Mouse (Mus musculus): ENCODE measurements around the gene Zfp619. TPM values are rescaled to one million over a fixed set of nuclear protein-coding genes. Genes with fewer than 3 reads are reported as not detected.

The Zfp619 gene
- polyA plus RNA-seq, 1 experiment = 0.16 TPM

DNA sequence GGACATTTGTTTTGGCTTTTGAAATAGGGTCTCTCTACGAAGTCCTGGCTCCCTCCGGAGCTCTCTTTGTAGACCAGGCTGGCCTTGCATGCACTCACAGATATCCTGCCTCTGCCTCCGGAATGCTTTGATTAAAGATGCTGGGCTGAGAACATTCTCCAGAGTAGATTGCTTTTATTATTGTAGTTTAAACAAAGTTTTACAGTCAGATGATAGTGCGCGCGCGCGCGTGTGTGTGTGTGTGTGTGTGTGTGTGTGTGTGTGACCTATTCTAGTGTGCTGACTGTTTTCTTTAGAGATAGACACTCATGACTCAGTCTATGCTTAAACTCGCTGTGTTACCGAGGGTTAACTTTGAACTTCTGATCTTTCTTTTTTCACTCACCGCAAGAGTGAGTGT lies 796 bp downstream of the Zfp619 start:
- no peaks in the 10 kb centered on the region for H3K27me3 ChIP-seq (ENCODE audit: control insufficient read depth, insufficient read depth, low read length)
- no peaks in the 10 kb centered on the region; the same call in none of the 2 replicates for H3K4me1 ChIP-seq (ENCODE audit: control insufficient read depth, insufficient read depth, low read length)
- no peak overlapping the region for H3K27ac ChIP-seq (ENCODE audit: control insufficient read depth, insufficient read depth, low read depth, low read length)
- H3K4me3 ChIP-seq (ENCODE audit: control insufficient read depth, low read depth, low read length) = peak overlapping the region; percentile 32
- no peak for TF ChIP-seq CTCF (IDR thresholded peaks at IDR 0.05; ENCODE audit: control insufficient read depth, insufficient read depth, insufficient replicate concordance, low read depth, low read length)
- no peak for TF ChIP-seq POLR2A (IDR thresholded peaks at IDR 0.05; ENCODE audit: control insufficient read depth, low read depth, low read length)
- H3K36me3 ChIP-seq (ENCODE audit: control insufficient read depth, insufficient read depth, low read length) = no peaks in the 10 kb centered on the region

DNA sequence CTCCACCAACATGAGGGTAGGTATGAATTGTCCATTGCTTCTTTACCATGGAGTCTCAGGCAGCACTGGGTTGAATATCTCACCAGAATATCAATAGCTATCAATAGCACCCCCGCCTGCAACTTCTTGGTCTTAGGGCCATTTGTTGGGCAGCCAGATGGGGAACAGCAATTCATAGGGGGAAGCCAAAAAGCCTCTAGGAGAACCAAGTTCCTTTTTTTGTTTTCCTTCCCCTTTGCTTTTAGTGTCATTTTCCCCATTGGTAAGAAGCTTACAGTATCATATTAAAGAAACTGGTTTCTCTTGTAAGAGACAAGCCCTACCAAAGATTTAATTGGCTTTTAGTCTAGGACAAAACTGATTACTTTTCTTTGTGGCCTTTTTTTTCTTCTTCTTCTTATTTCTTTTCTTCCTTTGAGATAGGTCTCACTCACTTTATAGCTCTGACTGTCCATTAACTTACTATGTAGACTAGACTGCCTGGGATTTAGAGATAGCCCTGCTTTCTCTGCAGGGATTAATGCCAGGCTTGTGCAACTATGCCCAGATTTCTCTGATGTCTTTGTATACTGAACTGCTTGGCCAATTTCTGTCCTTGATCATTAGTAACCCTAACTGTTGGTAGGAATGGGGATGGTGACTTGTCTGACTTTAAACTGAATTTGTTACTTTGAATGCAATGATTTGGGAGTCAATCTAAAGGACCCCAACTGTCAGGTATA lies 6.3 kb downstream of the Zfp619 start:
- H3K36me3 ChIP-seq (ENCODE audit: control insufficient read depth, insufficient read depth, low read length) = no peaks in the 10 kb centered on the region
- H3K4me3 ChIP-seq (ENCODE audit: control insufficient read depth, low read depth, low read length) = no peak overlapping the region
- no peak for TF ChIP-seq POLR2A (IDR thresholded peaks at IDR 0.05; ENCODE audit: control insufficient read depth, low read depth, low read length)
- TF ChIP-seq CTCF (IDR thresholded peaks at IDR 0.05; ENCODE audit: control insufficient read depth, insufficient read depth, insufficient replicate concordance, low read depth, low read length) = no peak
- no peak overlapping the region for H3K27ac ChIP-seq (ENCODE audit: control insufficient read depth, insufficient read depth, low read depth, low read length)
- H3K4me1 ChIP-seq (ENCODE audit: control insufficient read depth, insufficient read depth, low read length) = no peaks in the 10 kb centered on the region; the same call in 1 of the 2 replicates
- H3K27me3 ChIP-seq (ENCODE audit: control insufficient read depth, insufficient read depth, low read length) = no peaks in the 10 kb centered on the region

DNA sequence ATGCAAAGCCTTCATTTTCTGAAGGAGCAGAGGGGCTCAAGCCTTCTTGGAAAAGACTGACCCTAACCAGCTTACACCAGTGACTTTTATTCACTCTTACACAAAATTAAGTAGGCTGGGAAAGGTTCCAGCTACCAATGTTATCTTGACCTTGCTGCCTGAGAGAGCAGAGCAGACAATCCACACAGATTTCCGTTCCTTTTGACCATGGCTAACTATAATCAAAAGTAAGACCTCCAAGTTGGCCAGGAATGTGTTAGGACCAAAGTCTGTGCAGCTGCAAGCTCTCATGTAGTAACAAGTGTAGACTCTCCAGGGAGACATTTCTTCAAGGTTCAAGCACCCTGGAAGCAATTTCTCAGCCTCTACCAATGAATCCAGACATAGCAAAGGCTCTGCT lies 25.6 kb downstream of the Zfp619 start:
- Histone ChIP-seq H3K27ac (ENCODE audit: control insufficient read depth, insufficient read depth, low read depth, low read length) (no peak overlapping the region), H3K4me1 (ENCODE audit: control insufficient read depth, insufficient read depth, low read length) (0 out of 2 replicates have a peak, but pooled peaks cover 6% of the 10 kb centered on the region), H3K27me3 (ENCODE audit: control insufficient read depth, insufficient read depth, low read length) (no peaks in the 10 kb centered on the region), H3K36me3 (ENCODE audit: control insufficient read depth, insufficient read depth, low read length) (no peaks in the 10 kb centered on the region), H3K4me3 (ENCODE audit: control insufficient read depth, low read depth, low read length) (no peak overlapping the region)
- TF ChIP-seq CTCF (IDR thresholded peaks at IDR 0.05; ENCODE audit: control insufficient read depth, insufficient read depth, insufficient replicate concordance, low read depth, low read length) (no peak), POLR2A (IDR thresholded peaks at IDR 0.05; ENCODE audit: control insufficient read depth, low read depth, low read length) (no peak)

DNA sequence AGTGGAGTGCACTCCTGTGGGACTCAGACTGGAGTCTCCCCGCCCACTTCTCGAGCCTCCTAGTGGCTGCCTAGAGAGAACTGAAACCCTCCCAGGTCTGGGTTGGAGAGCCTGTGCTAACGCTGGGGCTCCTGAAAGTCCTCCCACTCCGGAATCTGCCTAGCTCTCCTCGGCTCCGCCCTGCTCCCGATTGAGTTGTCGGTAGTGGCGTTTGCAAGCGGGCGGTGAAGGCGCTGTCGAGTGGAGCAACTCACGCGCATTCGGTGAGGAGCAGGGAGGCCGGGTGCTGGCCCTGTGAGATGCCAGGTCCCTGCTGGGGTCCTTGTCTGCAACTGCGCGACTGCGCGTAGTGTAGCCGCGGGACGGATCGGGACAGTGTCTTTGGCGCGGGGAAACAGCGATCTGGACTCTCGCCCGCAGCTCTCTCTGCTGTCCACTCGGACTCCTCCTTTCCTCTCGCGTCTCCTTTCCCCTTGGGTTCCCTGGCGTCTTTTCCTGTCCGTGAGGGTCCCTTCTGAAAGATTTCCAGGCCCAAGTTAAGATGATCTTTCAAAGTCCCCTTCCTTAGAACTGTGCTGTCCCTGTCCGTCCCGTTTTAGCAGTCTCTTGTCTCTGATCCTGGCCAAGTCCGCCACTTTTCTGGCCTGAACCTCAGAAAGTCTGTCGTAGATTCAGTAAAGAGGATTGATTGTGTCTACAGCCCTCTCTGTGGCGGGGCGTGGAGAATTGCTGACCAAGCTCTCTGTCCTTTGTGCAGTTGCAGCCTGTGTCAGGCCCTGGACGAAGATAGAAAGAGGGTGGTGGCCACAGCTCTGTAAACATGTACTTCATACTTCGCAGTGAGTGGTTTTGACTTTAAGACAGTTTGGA lies 26.9 kb downstream of the Zfp619 start:
- H3K36me3 ChIP-seq (ENCODE audit: control insufficient read depth, insufficient read depth, low read length) = no peaks in the 10 kb centered on the region
- H3K4me3 ChIP-seq (ENCODE audit: control insufficient read depth, low read depth, low read length) = peak overlapping the region; percentile 86
- no peaks in the 10 kb centered on the region for H3K27me3 ChIP-seq (ENCODE audit: control insufficient read depth, insufficient read depth, low read length)
- H3K27ac ChIP-seq (ENCODE audit: control insufficient read depth, insufficient read depth, low read depth, low read length) = peak overlapping the region; percentile 46
- TF ChIP-seq CTCF (IDR thresholded peaks at IDR 0.05; ENCODE audit: control insufficient read depth, insufficient read depth, insufficient replicate concordance, low read depth, low read length) (no peak), POLR2A (IDR thresholded peaks at IDR 0.05; ENCODE audit: control insufficient read depth, low read depth, low read length) (peak; percentile 46; the same call in 1 of the 2 replicates)
- 0 out of 2 replicates have a peak, but pooled peaks cover 6% of the 10 kb centered on the region for H3K4me1 ChIP-seq (ENCODE audit: control insufficient read depth, insufficient read depth, low read length)

DNA sequence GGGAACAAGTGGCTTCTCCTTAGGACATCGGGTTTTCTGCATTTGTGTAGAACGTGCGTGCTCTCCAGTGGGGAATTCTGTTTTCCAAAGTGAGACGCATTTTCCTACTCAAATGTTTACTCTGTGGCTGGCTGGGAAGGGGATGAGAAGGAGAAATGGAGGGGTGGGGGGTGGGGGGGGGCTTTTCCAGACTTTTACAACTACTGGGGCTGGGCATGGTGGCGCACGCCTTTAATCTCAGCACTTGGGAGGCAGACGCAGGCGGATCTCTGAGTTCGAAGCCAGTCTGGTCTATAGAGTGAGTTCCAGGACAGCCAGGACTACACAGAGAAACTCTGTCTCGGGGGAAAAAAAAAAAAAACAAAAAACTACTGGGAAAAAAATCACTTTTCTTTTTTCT lies 27.6 kb downstream of the Zfp619 start:
- no peaks in the 10 kb centered on the region for H3K27me3 ChIP-seq (ENCODE audit: control insufficient read depth, insufficient read depth, low read length)
- H3K4me3 ChIP-seq (ENCODE audit: control insufficient read depth, low read depth, low read length) = peak overlapping the region; percentile 86; the same call in 1 of the 2 replicates
- no peaks in the 10 kb centered on the region for H3K36me3 ChIP-seq (ENCODE audit: control insufficient read depth, insufficient read depth, low read length)
- TF ChIP-seq CTCF (IDR thresholded peaks at IDR 0.05; ENCODE audit: control insufficient read depth, insufficient read depth, insufficient replicate concordance, low read depth, low read length) (no peak), POLR2A (IDR thresholded peaks at IDR 0.05; ENCODE audit: control insufficient read depth, low read depth, low read length) (no peak)
- 0 out of 2 replicates have a peak, but pooled peaks cover 6% of the 10 kb centered on the region for H3K4me1 ChIP-seq (ENCODE audit: control insufficient read depth, insufficient read depth, low read length)
- H3K27ac ChIP-seq (ENCODE audit: control insufficient read depth, insufficient read depth, low read depth, low read length) = peak overlapping the region; percentile 46

DNA sequence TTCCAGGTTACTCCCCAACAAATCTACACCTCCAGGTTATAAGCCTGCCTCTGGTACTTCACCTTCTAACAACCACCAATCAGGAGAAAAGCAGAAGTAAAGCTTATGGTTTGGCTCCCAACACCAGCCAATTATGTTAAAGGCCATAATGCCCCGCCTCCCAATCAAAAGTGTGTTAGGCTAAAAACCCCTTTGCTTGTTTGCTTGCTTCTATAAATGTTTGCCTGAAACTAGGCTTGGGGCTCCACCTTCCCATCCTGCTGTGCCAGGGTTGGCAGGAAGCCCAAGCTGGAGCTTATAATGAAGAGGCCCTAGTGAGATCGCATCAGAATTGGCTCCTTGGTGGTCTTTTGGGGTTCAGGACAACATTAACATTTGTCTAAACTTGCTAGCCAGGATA lies 31.8 kb downstream of the Zfp619 start:
- H3K4me3 ChIP-seq (ENCODE audit: control insufficient read depth, low read depth, low read length) = no peak overlapping the region
- no peak overlapping the region for H3K27ac ChIP-seq (ENCODE audit: control insufficient read depth, insufficient read depth, low read depth, low read length)
- H3K4me1 ChIP-seq (ENCODE audit: control insufficient read depth, insufficient read depth, low read length) = peaks cover 7% of the 10 kb centered on the region; the same call in 1 of the 2 replicates
- no peaks in the 10 kb centered on the region for H3K27me3 ChIP-seq (ENCODE audit: control insufficient read depth, insufficient read depth, low read length)
- no peaks in the 10 kb centered on the region for H3K36me3 ChIP-seq (ENCODE audit: control insufficient read depth, insufficient read depth, low read length)
- TF ChIP-seq CTCF (IDR thresholded peaks at IDR 0.05; ENCODE audit: control insufficient read depth, insufficient read depth, insufficient replicate concordance, low read depth, low read length) = no peak
- no peak for TF ChIP-seq POLR2A (IDR thresholded peaks at IDR 0.05; ENCODE audit: control insufficient read depth, low read depth, low read length)

All from testis, adult 2 months (tissue).